Mouse (Mus musculus): ENCODE results near the gene Psmd13. TPM values are rescaled to one million over a fixed set of nuclear protein-coding genes. Genes with fewer than 3 reads are reported as not detected.

Gene Psmd13
- polyA plus RNA-seq, 1 experiment = 251 TPM

DNA sequence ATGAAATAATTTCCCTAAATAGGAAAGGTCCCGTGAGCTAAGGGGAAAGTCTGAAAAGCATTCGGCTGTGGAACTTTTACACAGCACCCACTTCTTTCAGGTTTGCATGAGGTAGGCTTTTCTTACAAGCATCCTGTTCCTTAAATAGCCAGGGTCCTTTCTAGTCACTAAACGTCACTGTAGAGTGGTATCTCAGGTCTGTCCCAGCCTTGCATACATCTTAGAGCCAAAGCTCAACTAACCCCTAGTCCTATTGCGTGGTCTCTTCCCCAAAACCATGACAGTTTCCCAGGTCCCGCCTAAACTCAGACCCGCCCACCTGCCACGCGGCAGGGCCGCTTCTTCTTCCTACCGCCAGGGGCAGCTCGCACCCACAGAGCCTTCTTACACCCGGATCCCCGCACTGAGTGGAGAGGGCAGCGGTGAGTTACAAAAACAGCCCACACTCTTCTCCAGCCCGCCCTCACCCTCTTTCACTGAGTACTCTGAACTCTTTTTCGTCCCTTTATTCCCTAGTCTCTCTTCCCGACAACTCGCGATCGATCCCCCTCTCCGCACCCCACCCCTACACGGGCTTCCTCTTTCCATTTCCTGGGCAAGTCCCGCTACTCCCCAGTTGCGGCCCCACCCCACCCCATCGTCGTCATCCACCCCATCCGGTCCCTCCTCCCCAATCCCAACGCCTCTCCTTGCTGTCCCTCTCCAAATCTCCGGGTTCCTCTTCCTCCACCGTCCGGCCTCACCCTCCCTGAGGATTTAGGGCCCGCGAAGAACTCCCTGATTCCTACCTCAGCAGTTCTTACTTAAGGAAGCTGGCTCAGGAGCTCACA is 59.7 kb downstream of the Psmd13 start, which contains the start of gene Pgghg:
Gene Pgghg (plus strand): TSS at position 170 of the 830 bp plus-strand sequence.
- Histone ChIP-seq H3K27me3 (ENCODE audit: control insufficient read depth, insufficient read depth, low read length, poor library complexity, severe bottlenecking) (no peaks in the 10 kb centered on the region), H3K4me1 (ENCODE audit: control insufficient read depth, insufficient read depth, low read length) (peaks cover 2% of the 10 kb centered on the region), H3K4me3 (ENCODE audit: low read depth, low read length) (peak within 1 kb of the TSS; percentile 94), H3K9me3 (replicated peaks; ENCODE audit: control insufficient read depth, insufficient read depth, low read length, poor library complexity, severe bottlenecking) (no peaks in the 10 kb centered on the region), H3K27ac (ENCODE audit: insufficient read depth, low read length) (peak within 1 kb of the TSS; percentile 84), H3K9ac (ENCODE audit: low read depth, poor library complexity, severe bottlenecking) (peak within 1 kb of the TSS; percentile 80), H3K36me3 (ENCODE audit: control insufficient read depth, insufficient read depth, low read length, poor library complexity, severe bottlenecking) (no peaks in the 10 kb centered on the region)
- TF ChIP-seq CTCF (IDR thresholded peaks at IDR 0.05; ENCODE audit: low read depth, low read length) (peak; percentile 65), POLR2A (IDR thresholded peaks at IDR 0.05; ENCODE audit: insufficient read depth, low read length) (no peak), EP300 (IDR thresholded peaks at IDR 0.05; ENCODE audit: insufficient read depth, low read depth, low read length) (0 out of 2 replicates have a peak, but pooled peaks have one; percentile 35)

GRCm38 (mm10) chr7:140942341-140942740 is 60.6 kb downstream of the Psmd13 start:
- TF ChIP-seq EP300 (IDR thresholded peaks at IDR 0.05; ENCODE audit: insufficient read depth, low read depth, low read length) = no peak
- no peak for TF ChIP-seq POLR2A (IDR thresholded peaks at IDR 0.05; ENCODE audit: insufficient read depth, low read length)
- no peak for TF ChIP-seq CTCF (IDR thresholded peaks at IDR 0.05; ENCODE audit: low read depth, low read length)
- Histone ChIP-seq H3K4me1 (ENCODE audit: control insufficient read depth, insufficient read depth, low read length) (peaks cover 2% of the 10 kb centered on the region), H3K4me3 (ENCODE audit: low read depth, low read length) (peak overlapping the region; percentile 94), H3K27ac (ENCODE audit: insufficient read depth, low read length) (peak overlapping the region; percentile 71; the same call in 1 of the 2 replicates), H3K36me3 (ENCODE audit: control insufficient read depth, insufficient read depth, low read length, poor library complexity, severe bottlenecking) (no peaks in the 10 kb centered on the region; the same call in 1 of the 2 replicates), H3K9me3 (replicated peaks; ENCODE audit: control insufficient read depth, insufficient read depth, low read length, poor library complexity, severe bottlenecking) (no peaks in the 10 kb centered on the region), H3K27me3 (ENCODE audit: control insufficient read depth, insufficient read depth, low read length, poor library complexity, severe bottlenecking) (no peaks in the 10 kb centered on the region), H3K9ac (ENCODE audit: low read depth, poor library complexity, severe bottlenecking) (peak overlapping the region; percentile 80)

DNA sequence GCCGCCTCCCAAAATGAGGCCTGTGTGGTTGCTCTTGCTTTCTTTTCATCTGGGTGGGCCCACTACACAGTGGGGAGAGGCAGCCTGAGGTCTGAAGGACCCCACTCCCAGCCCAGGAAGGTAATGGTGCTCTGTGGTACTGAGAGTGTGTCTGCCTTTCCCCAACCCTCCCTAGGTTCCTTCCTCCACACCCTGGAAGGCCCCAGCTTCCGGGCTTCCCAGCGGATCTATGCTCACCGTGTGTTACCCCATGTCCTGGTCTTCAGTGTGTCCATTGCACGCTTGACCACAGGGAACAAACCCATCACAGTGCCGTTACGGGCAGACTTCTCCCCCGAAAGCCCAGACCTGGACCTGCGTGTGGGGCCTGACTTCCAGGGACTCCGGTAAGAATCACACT is 61.0 kb downstream of the Psmd13 start:
- no peak overlapping the region for H3K4me3 ChIP-seq (ENCODE audit: low read depth, low read length)
- peaks cover 2% of the 10 kb centered on the region for H3K4me1 ChIP-seq (ENCODE audit: control insufficient read depth, insufficient read depth, low read length)
- H3K9ac ChIP-seq (ENCODE audit: low read depth, poor library complexity, severe bottlenecking) = no peak overlapping the region
- H3K9me3 ChIP-seq (replicated peaks; ENCODE audit: control insufficient read depth, insufficient read depth, low read length, poor library complexity, severe bottlenecking) = no peaks in the 10 kb centered on the region
- no peaks in the 10 kb centered on the region for H3K27me3 ChIP-seq (ENCODE audit: control insufficient read depth, insufficient read depth, low read length, poor library complexity, severe bottlenecking)
- H3K36me3 ChIP-seq (ENCODE audit: control insufficient read depth, insufficient read depth, low read length, poor library complexity, severe bottlenecking) = no peaks in the 10 kb centered on the region; the same call in 1 of the 2 replicates
- H3K27ac ChIP-seq (ENCODE audit: insufficient read depth, low read length) = no peak overlapping the region
- no peak for TF ChIP-seq POLR2A (IDR thresholded peaks at IDR 0.05; ENCODE audit: insufficient read depth, low read length)
- no peak for TF ChIP-seq CTCF (IDR thresholded peaks at IDR 0.05; ENCODE audit: low read depth, low read length)
- TF ChIP-seq EP300 (IDR thresholded peaks at IDR 0.05; ENCODE audit: insufficient read depth, low read depth, low read length) = no peak

GRCm38 (mm10) chr7:140943356-140943755 is 61.6 kb downstream of the Psmd13 start:
- no peak overlapping the region for H3K9ac ChIP-seq (ENCODE audit: low read depth, poor library complexity, severe bottlenecking)
- TF ChIP-seq EP300 (IDR thresholded peaks at IDR 0.05; ENCODE audit: insufficient read depth, low read depth, low read length) = no peak
- no peak for TF ChIP-seq POLR2A (IDR thresholded peaks at IDR 0.05; ENCODE audit: insufficient read depth, low read length)
- no peak for TF ChIP-seq CTCF (IDR thresholded peaks at IDR 0.05; ENCODE audit: low read depth, low read length)
- no peaks in the 10 kb centered on the region for H3K9me3 ChIP-seq (replicated peaks; ENCODE audit: control insufficient read depth, insufficient read depth, low read length, poor library complexity, severe bottlenecking)
- no peaks in the 10 kb centered on the region for H3K27me3 ChIP-seq (ENCODE audit: control insufficient read depth, insufficient read depth, low read length, poor library complexity, severe bottlenecking)
- peaks cover 1% of the 10 kb centered on the region; the same call in 1 of the 2 replicates for H3K36me3 ChIP-seq (ENCODE audit: control insufficient read depth, insufficient read depth, low read length, poor library complexity, severe bottlenecking)
- peaks cover 2% of the 10 kb centered on the region for H3K4me1 ChIP-seq (ENCODE audit: control insufficient read depth, insufficient read depth, low read length)
- H3K27ac ChIP-seq (ENCODE audit: insufficient read depth, low read length) = no peak overlapping the region
- H3K4me3 ChIP-seq (ENCODE audit: low read depth, low read length) = no peak overlapping the region

DNA sequence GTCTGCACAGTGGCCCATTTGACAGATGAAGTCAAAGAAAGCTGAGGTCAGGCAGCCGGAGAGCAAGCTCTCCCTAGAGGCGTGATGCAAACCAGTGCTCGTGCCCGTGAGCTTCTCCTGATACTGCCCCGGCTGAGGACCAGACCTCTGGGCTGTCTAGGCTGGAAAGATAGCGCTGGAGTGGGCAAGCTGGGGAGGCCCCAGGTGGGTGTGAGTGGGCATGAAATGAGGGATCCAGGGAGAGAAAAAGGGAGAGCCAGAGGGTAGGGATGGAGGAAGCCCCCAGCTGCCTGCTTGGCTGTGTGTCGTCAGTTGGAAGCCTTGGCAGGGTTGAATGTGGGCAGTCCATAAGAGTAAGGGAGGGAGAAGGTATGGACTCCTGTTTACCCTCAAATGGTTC is 62.5 kb downstream of the Psmd13 start:
- TF ChIP-seq EP300 (IDR thresholded peaks at IDR 0.05; ENCODE audit: insufficient read depth, low read depth, low read length) (no peak), POLR2A (IDR thresholded peaks at IDR 0.05; ENCODE audit: insufficient read depth, low read length) (no peak), CTCF (IDR thresholded peaks at IDR 0.05; ENCODE audit: low read depth, low read length) (no peak)
- Histone ChIP-seq H3K4me1 (ENCODE audit: control insufficient read depth, insufficient read depth, low read length) (peaks cover 2% of the 10 kb centered on the region), H3K27me3 (ENCODE audit: control insufficient read depth, insufficient read depth, low read length, poor library complexity, severe bottlenecking) (no peaks in the 10 kb centered on the region), H3K9me3 (replicated peaks; ENCODE audit: control insufficient read depth, insufficient read depth, low read length, poor library complexity, severe bottlenecking) (no peaks in the 10 kb centered on the region), H3K9ac (ENCODE audit: low read depth, poor library complexity, severe bottlenecking) (no peak overlapping the region), H3K27ac (ENCODE audit: insufficient read depth, low read length) (no peak overlapping the region), H3K4me3 (ENCODE audit: low read depth, low read length) (no peak overlapping the region), H3K36me3 (ENCODE audit: control insufficient read depth, insufficient read depth, low read length, poor library complexity, severe bottlenecking) (peaks cover 10% of the 10 kb centered on the region)

DNA sequence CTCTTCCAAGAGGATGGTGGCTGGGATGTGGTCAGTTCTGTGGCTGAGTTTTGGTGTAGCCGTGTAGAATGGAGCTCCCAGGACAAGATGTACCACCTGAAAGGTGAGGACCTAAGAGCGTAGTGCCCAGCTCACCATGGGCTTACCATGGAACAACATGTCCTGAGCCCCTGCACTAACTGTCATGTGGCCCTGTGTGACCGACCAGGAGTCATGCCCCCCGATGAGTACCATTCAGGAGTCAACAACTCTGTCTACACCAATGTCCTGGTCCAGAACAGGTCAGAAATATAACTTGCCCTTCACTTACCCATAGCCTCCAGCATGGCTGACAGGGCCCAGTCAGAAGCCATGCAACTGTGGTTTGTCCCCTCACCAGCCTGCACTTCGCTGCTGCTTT is 63.5 kb downstream of the Psmd13 start:
- Histone ChIP-seq H3K4me3 (ENCODE audit: low read depth, low read length) (no peak overlapping the region), H3K9ac (ENCODE audit: low read depth, poor library complexity, severe bottlenecking) (no peak overlapping the region), H3K9me3 (replicated peaks; ENCODE audit: control insufficient read depth, insufficient read depth, low read length, poor library complexity, severe bottlenecking) (no peaks in the 10 kb centered on the region), H3K27me3 (ENCODE audit: control insufficient read depth, insufficient read depth, low read length, poor library complexity, severe bottlenecking) (no peaks in the 10 kb centered on the region), H3K4me1 (ENCODE audit: control insufficient read depth, insufficient read depth, low read length) (no peaks in the 10 kb centered on the region), H3K27ac (ENCODE audit: insufficient read depth, low read length) (no peak overlapping the region), H3K36me3 (ENCODE audit: control insufficient read depth, insufficient read depth, low read length, poor library complexity, severe bottlenecking) (peaks cover 18% of the 10 kb centered on the region)
- TF ChIP-seq EP300 (IDR thresholded peaks at IDR 0.05; ENCODE audit: insufficient read depth, low read depth, low read length) = no peak
- TF ChIP-seq POLR2A (IDR thresholded peaks at IDR 0.05; ENCODE audit: insufficient read depth, low read length) = no peak
- no peak for TF ChIP-seq CTCF (IDR thresholded peaks at IDR 0.05; ENCODE audit: low read depth, low read length)
